Mouse (Mus musculus) ES-E14 (cell line): ENCODE measurements around the gene Wrnip1.

Source experiments
- CHD2 ChIP-seq: IDR thresholded peaks from 2 replicates; pipeline ENCODE4 v1.6.1; 2014; ENCODE audit warnings: mild to moderate bottlenecking, low read depth, low read length, inconsistent platforms
- ZNF384 ChIP-seq: IDR thresholded peaks from 2 replicates; pipeline ENCODE4 v1.6.1; 2012; ENCODE audit warnings: low read depth, low read length, inconsistent platforms

DNA sequence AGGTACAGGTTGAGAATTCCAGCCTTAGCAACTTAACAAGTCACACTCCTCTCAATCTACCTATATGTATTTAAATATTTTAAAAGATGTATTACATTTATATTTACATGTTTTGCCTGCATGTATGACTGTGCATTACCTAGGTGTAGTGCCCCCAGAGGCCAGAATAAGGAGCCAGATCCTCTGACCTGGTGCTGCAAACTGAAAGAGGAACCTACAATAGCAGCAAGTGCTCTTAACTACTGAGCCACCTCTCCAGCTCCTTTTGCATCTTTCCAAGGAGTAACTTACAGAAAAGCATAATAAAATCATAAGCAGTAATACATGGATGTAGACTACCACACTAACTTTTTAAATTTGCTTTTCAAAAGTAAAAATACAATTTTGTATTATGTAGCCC, 979 bp upstream of the Wrnip1 start:
- TF ChIP-seq CHD2 (no peak), ZNF384 (no peak)
